Mouse (Mus musculus) neural tube, embryonic 10.5 days (tissue): Measurements from ENCODE around the gene Fbf1.

ENCODE experiments used
- DNase-seq: peaks from one replicate; pipeline ENCODE4 v3.0.0-alpha.2; 2017; ENCODE audit warnings: low spot score; ENCODE audit errors: extremely low spot score

Fbf1 gene

GRCm38 (mm10) chr11:116185836-116186235 lies 17.9 kb upstream of the Fbf1 start:
- no peak for DNase-seq

GRCm38 (mm10) chr11:116178411-116179121 lies 10.6 kb upstream of the Fbf1 start:
- no peak for DNase-seq

- DNase-seq, result no peak
Observed at GRCm38 (mm10) chr11:116176010-116176409, 8.0 kb upstream of the Fbf1 start.

- DNase-seq, result no peak
Observed at GRCm38 (mm10) chr11:116174775-116175448, 6.9 kb upstream of the Fbf1 start.

- no peak for DNase-seq
Observed at GRCm38 (mm10) chr11:116171959-116172358, 4.0 kb upstream of the Fbf1 start.

- DNase-seq, result no peak
Observed at GRCm38 (mm10) chr11:116170003-116170800, 2.2 kb upstream of the Fbf1 start.

- DNase-seq, result no peak
Observed at GRCm38 (mm10) chr11:116169214-116169613, 1.2 kb upstream of the Fbf1 start.

GRCm38 (mm10) chr11:116167232-116167631 lies 734 bp downstream of the Fbf1 start:
- peak; percentile 26 for DNase-seq

- DNase-seq, result no peak
Observed at GRCm38 (mm10) chr11:116163002-116163401, 5.0 kb downstream of the Fbf1 start.

GRCm38 (mm10) chr11:116162146-116162545 lies 5.8 kb downstream of the Fbf1 start:
- no peak for DNase-seq

- DNase-seq, result no peak
Observed at GRCm38 (mm10) chr11:116161312-116161711, 6.7 kb downstream of the Fbf1 start.

- no peak for DNase-seq
Observed at GRCm38 (mm10) chr11:116150960-116151359, 17.0 kb downstream of the Fbf1 start.

GRCm38 (mm10) chr11:116149341-116149740 lies 18.6 kb downstream of the Fbf1 start:
- DNase-seq, result no peak

GRCm38 (mm10) chr11:116148761-116149221 lies 19.2 kb downstream of the Fbf1 start:
- no peak for DNase-seq

- DNase-seq, result no peak
Observed at GRCm38 (mm10) chr11:116146294-116146985, 21.5 kb downstream of the Fbf1 start.

GRCm38 (mm10) chr11:116145481-116146293 lies 22.3 kb downstream of the Fbf1 start:
- DNase-seq, result no peak

GRCm38 (mm10) chr11:116143468-116143867 lies 24.5 kb downstream of the Fbf1 start:
- DNase-seq, result no peak

- no peak for DNase-seq
Observed at GRCm38 (mm10) chr11:116142211-116142991, 25.6 kb downstream of the Fbf1 start.

GRCm38 (mm10) chr11:116138468-116139138 lies 29.4 kb downstream of the Fbf1 start, which contains the start of gene Mrpl38:
Mrpl38 (minus strand) TSS chr11:116138868.
- DNase-seq, result peak; percentile 98
